Mouse (Mus musculus): ENCODE results near the gene Ajap1.

- no peak for TF ChIP-seq GATA1 (IDR thresholded peaks at IDR 0.05; ENCODE audit: borderline replicate concordance, low read length)
- TF ChIP-seq FLI1 (IDR thresholded peaks at IDR 0.05; ENCODE audit: low read length), result no peak
Measured at GRCm38 (mm10) chr4:153344999-153345398, 137.6 kb downstream of the Ajap1 start.

Data from megakaryocyte, embryonic 14.5 days (primary cell).